Mouse (Mus musculus) G1E (cell line): ENCODE results near the gene Zfp384. TPM values are rescaled to one million over a fixed set of nuclear protein-coding genes. Genes with fewer than 3 reads are reported as not detected.

Experiments used
- ATAC-seq: 2 replicates; pipeline ENCODE4 v1.8.0; 2016; ENCODE audit warnings: mild to moderate bottlenecking; ENCODE audit not compliant: insufficient number of reproducible peaks, poor library complexity, low FRiP score, severe bottlenecking; ENCODE audit errors: extremely low read depth
- DNase-seq: peaks from one replicate; pipeline ENCODE4 v3.0.0; 2012; ENCODE audit warnings: low spot score
- H3K27me3 ChIP-seq: 2 replicates; pipeline ENCODE4 v1.6.1; 2012; ENCODE audit warnings: mild to moderate bottlenecking, low read length, inconsistent platforms; ENCODE audit not compliant: insufficient read depth
- H3K36me3 ChIP-seq: replicated peaks from 2 replicates; pipeline ENCODE3; 2012; ENCODE audit warnings: mild to moderate bottlenecking, inconsistent platforms
- H3K4me1 ChIP-seq: 2 replicates; pipeline ENCODE4 v1.6.1; 2012; ENCODE audit warnings: low read depth, low read length, inconsistent platforms, mixed read lengths; ENCODE audit not compliant: insufficient read depth
- H3K4me3 ChIP-seq: 2 replicates; pipeline ENCODE4 v1.5.1; 2012; ENCODE audit warnings: low read depth, mild to moderate bottlenecking, inconsistent platforms, low read length, moderate library complexity, mixed read lengths
- H3K9me3 ChIP-seq: replicated peaks from 2 replicates; pipeline ENCODE4 v1.6.1; 2012; ENCODE audit warnings: inconsistent platforms
- CTCF ChIP-seq: IDR thresholded peaks from 2 replicates; pipeline ENCODE4 v1.5.1; 2012; ENCODE audit warnings: low read depth, low read length, inconsistent platforms, mixed read lengths
- GATA1 ChIP-seq: IDR thresholded peaks from 2 replicates; pipeline ENCODE4 v1.6.1; 2012; ENCODE audit warnings: borderline replicate concordance, low read length, inconsistent platforms, mixed read lengths
- GATA2 ChIP-seq: IDR thresholded peaks from 2 replicates; pipeline ENCODE4 v1.6.1; 2012; ENCODE audit warnings: low read depth, low read length, inconsistent platforms, borderline replicate concordance
- POLR2AphosphoS5 ChIP-seq: IDR thresholded peaks from 2 replicates; pipeline ENCODE4 v1.6.1; 2012; ENCODE audit warnings: low read depth, low read length, inconsistent platforms; ENCODE audit not compliant: insufficient replicate concordance
- TAL1 ChIP-seq: conservative IDR thresholded peaks from 2 replicates; pipeline ENCODE4 v1.6.1; 2012; ENCODE audit warnings: low read depth, low read length, inconsistent platforms, mixed read lengths
- polyA plus RNA-seq: library from polyadenylated mRNA; stranded (reverse); fragments of >175 nt; gene quantifications from 2 replicates; pipeline ENCODE4 v1.2.3, GENCODE M21; 2012
- total RNA-seq, 2 experiments: library from RNA; stranded (forward) in 1 of 2; stranded (reverse) in 1 of 2; fragments of 200-1000 nt in 1 of 2; fragments of >200 nt in 1 of 2; fragmentation: Nextera tagmentation in 1 of 2; gene quantifications; 2 replicates each; pipeline ENCODE4 v1.2.3; 2014 to 2017

The Zfp384 gene
- total and polyA plus RNA-seq, 3 experiments, result 22.9 to 71.2 (median 51.7) TPM

GRCm38 (mm10) chr6:125082801-125083386 lies 73.9 kb downstream of the Zfp384 start:
- no peak overlapping the region for H3K4me3 ChIP-seq
- H3K36me3 ChIP-seq, result peaks cover 22% of the 10 kb centered on the region
- 0 out of 2 replicates have a peak, but pooled peaks cover 3% of the 10 kb centered on the region for H3K27me3 ChIP-seq
- DNase-seq, result no peak
- TF ChIP-seq GATA1 (no peak), TAL1 (no peak)
- H3K4me1 ChIP-seq, result peaks cover 21% of the 10 kb centered on the region
- ATAC-seq, result no peak
- no peaks in the 10 kb centered on the region for H3K9me3 ChIP-seq

- Histone ChIP-seq H3K27me3 (0 out of 2 replicates have a peak, but pooled peaks cover 3% of the 10 kb centered on the region), H3K9me3 (no peaks in the 10 kb centered on the region), H3K4me3 (no peak overlapping the region), H3K4me1 (peaks cover 36% of the 10 kb centered on the region), H3K36me3 (peaks cover 22% of the 10 kb centered on the region)
- no peak for ATAC-seq
- DNase-seq, result no peak
- TF ChIP-seq TAL1, result no peak
- no peak for TF ChIP-seq GATA2
- TF ChIP-seq CTCF, result peak; percentile 80
- no peak for TF ChIP-seq GATA1
- no peak for TF ChIP-seq POLR2AphosphoS5
These were observed 75.5 kb downstream of the Zfp384 start for GRCm38 (mm10) chr6:125084424-125084823.

Other genes with a start within 250 kb of the Zfp384 start
Only the 20 nearest of the 27 such genes appear.
- gene Usp5, start 179.7 kb upstream of the Zfp384 start, total RNA-seq (2014; fragmentation: Nextera tagmentation), result 34.6 and 45.9 TPM in 2 replicates
- 67.0 and 76.8 TPM in 2 replicates for gene Usp5, start 179.7 kb upstream of the Zfp384 start, total RNA-seq (2017)
- gene Usp5, start 179.7 kb upstream of the Zfp384 start, polyA plus RNA-seq, result 53.0 and 68.2 TPM in 2 replicates
- 109 and 112 TPM in 2 replicates for gene Cdca3, start 179.6 kb upstream of the Zfp384 start, total RNA-seq (2014; fragmentation: Nextera tagmentation)
- gene Cdca3, start 179.6 kb upstream of the Zfp384 start, total RNA-seq (2017), result 137 and 150 TPM in 2 replicates
- 50.9 and 67.2 TPM in 2 replicates for gene Cdca3, start 179.6 kb upstream of the Zfp384 start, polyA plus RNA-seq
- gene Gnb3, start 168.9 kb upstream of the Zfp384 start, total RNA-seq (2014; fragmentation: Nextera tagmentation), result 1.1 TPM in 1 of 2 replicates, not detected in the other
- gene Gnb3, start 168.9 kb upstream of the Zfp384 start, total RNA-seq (2017), result not detected in 2 replicates
- not detected in 2 replicates for gene Gnb3, start 168.9 kb upstream of the Zfp384 start, polyA plus RNA-seq
- gene P3h3, start 151.4 kb upstream of the Zfp384 start, total RNA-seq (2014; fragmentation: Nextera tagmentation), result not detected in 2 replicates
- gene P3h3, start 151.4 kb upstream of the Zfp384 start, total RNA-seq (2017), result 0.23 TPM in 1 of 2 replicates, not detected in the other
- gene P3h3, start 151.4 kb upstream of the Zfp384 start, polyA plus RNA-seq, result not detected in 2 replicates
- gene Gpr162, start 145.2 kb upstream of the Zfp384 start, total RNA-seq (2014; fragmentation: Nextera tagmentation), result not detected in 2 replicates
- gene Gpr162, start 145.2 kb upstream of the Zfp384 start, total RNA-seq (2017), result 0.22 and 0.41 TPM in 2 replicates
- gene Gpr162, start 145.2 kb upstream of the Zfp384 start, polyA plus RNA-seq, result not detected in 2 replicates
- not detected in 2 replicates for gene Cd4, start 120.9 kb upstream of the Zfp384 start, total RNA-seq (2014; fragmentation: Nextera tagmentation)
- 0.33 and 1.7 TPM in 2 replicates for gene Cd4, start 120.9 kb upstream of the Zfp384 start, total RNA-seq (2017)
- not detected in 2 replicates for gene Cd4, start 120.9 kb upstream of the Zfp384 start, polyA plus RNA-seq
- 0.68 TPM in 1 of 2 replicates, not detected in the other for gene Lag3, start 97.4 kb upstream of the Zfp384 start, total RNA-seq (2014; fragmentation: Nextera tagmentation)
- gene Lag3, start 97.4 kb upstream of the Zfp384 start, total RNA-seq (2017), result 0.12 TPM in 1 of 2 replicates, not detected in the other
- gene Lag3, start 97.4 kb upstream of the Zfp384 start, polyA plus RNA-seq, result not detected in 2 replicates
- 5.6 and 6.3 TPM in 2 replicates for gene Ptms, start 89.0 kb upstream of the Zfp384 start, total RNA-seq (2014; fragmentation: Nextera tagmentation)
- 84.9 and 86.4 TPM in 2 replicates for gene Ptms, start 89.0 kb upstream of the Zfp384 start, total RNA-seq (2017)
- gene Ptms, start 89.0 kb upstream of the Zfp384 start, polyA plus RNA-seq, result 34.1 and 43.1 TPM in 2 replicates
- 167 and 180 TPM in 2 replicates for gene Mlf2, start 77.8 kb upstream of the Zfp384 start, total RNA-seq (2014; fragmentation: Nextera tagmentation)
- gene Mlf2, start 77.8 kb upstream of the Zfp384 start, total RNA-seq (2017), result 86.5 and 99.2 TPM in 2 replicates
- gene Mlf2, start 77.8 kb upstream of the Zfp384 start, polyA plus RNA-seq, result 269 and 293 TPM in 2 replicates
- 123 and 194 TPM in 2 replicates for gene Cops7a, start 43.6 kb upstream of the Zfp384 start, total RNA-seq (2014; fragmentation: Nextera tagmentation)
- 62.2 and 65.5 TPM in 2 replicates for gene Cops7a, start 43.6 kb upstream of the Zfp384 start, total RNA-seq (2017)
- gene Cops7a, start 43.6 kb upstream of the Zfp384 start, polyA plus RNA-seq, result 59.2 and 79.0 TPM in 2 replicates
- not detected in 2 replicates for gene Pianp, start 12.5 kb upstream of the Zfp384 start, total RNA-seq (2014; fragmentation: Nextera tagmentation)
- not detected in 2 replicates for gene Pianp, start 12.5 kb upstream of the Zfp384 start, total RNA-seq (2017)
- gene Pianp, start 12.5 kb upstream of the Zfp384 start, polyA plus RNA-seq, result not detected in 2 replicates
- 36.2 and 37.5 TPM in 2 replicates for gene Ing4, start 30.6 kb downstream of the Zfp384 start, total RNA-seq (2014; fragmentation: Nextera tagmentation)
- gene Ing4, start 30.6 kb downstream of the Zfp384 start, total RNA-seq (2017), result 99.6 and 118 TPM in 2 replicates
- 14.3 and 14.6 TPM in 2 replicates for gene Ing4, start 30.6 kb downstream of the Zfp384 start, polyA plus RNA-seq
- 11.8 and 16.1 TPM in 2 replicates for gene Acrbp, start 40.5 kb downstream of the Zfp384 start, total RNA-seq (2014; fragmentation: Nextera tagmentation)
- 4.7 and 8.1 TPM in 2 replicates for gene Acrbp, start 40.5 kb downstream of the Zfp384 start, total RNA-seq (2017)
- gene Acrbp, start 40.5 kb downstream of the Zfp384 start, polyA plus RNA-seq, result 6.4 and 9.4 TPM in 2 replicates
- 0.83 and 2.3 TPM in 2 replicates for gene Lpar5, start 58.8 kb downstream of the Zfp384 start, total RNA-seq (2014; fragmentation: Nextera tagmentation)
- 2.4 and 2.6 TPM in 2 replicates for gene Lpar5, start 58.8 kb downstream of the Zfp384 start, total RNA-seq (2017)
- 0.83 and 1.4 TPM in 2 replicates for gene Lpar5, start 58.8 kb downstream of the Zfp384 start, polyA plus RNA-seq
- gene Chd4, start 86.8 kb downstream of the Zfp384 start, total RNA-seq (2014; fragmentation: Nextera tagmentation), result 235 and 241 TPM in 2 replicates
- 326 and 362 TPM in 2 replicates for gene Chd4, start 86.8 kb downstream of the Zfp384 start, total RNA-seq (2017)
- gene Chd4, start 86.8 kb downstream of the Zfp384 start, polyA plus RNA-seq, result 188 and 219 TPM in 2 replicates
- 56.9 and 61.0 TPM in 2 replicates for gene Nop2, start 122.8 kb downstream of the Zfp384 start, total RNA-seq (2014; fragmentation: Nextera tagmentation)
- gene Nop2, start 122.8 kb downstream of the Zfp384 start, total RNA-seq (2017), result 87.7 and 89.2 TPM in 2 replicates
- 53.4 and 90.0 TPM in 2 replicates for gene Nop2, start 122.8 kb downstream of the Zfp384 start, polyA plus RNA-seq
- 20.4 and 25.1 TPM in 2 replicates for gene Iffo1, start 136.1 kb downstream of the Zfp384 start, total RNA-seq (2014; fragmentation: Nextera tagmentation)
- 12.3 and 14.5 TPM in 2 replicates for gene Iffo1, start 136.1 kb downstream of the Zfp384 start, total RNA-seq (2017)
- gene Iffo1, start 136.1 kb downstream of the Zfp384 start, polyA plus RNA-seq, result 26.9 and 31.7 TPM in 2 replicates
- gene Gapdh, start 157.3 kb downstream of the Zfp384 start, total RNA-seq (2014; fragmentation: Nextera tagmentation), result 10,890 and 12,360 TPM in 2 replicates
- 2,600 and 3,109 TPM in 2 replicates for gene Gapdh, start 157.3 kb downstream of the Zfp384 start, total RNA-seq (2017)
- gene Gapdh, start 157.3 kb downstream of the Zfp384 start, polyA plus RNA-seq, result 26,904 and 30,061 TPM in 2 replicates
- gene Ncapd2, start 182.6 kb downstream of the Zfp384 start, total RNA-seq (2014; fragmentation: Nextera tagmentation), result 494 and 557 TPM in 2 replicates
- 211 and 243 TPM in 2 replicates for gene Ncapd2, start 182.6 kb downstream of the Zfp384 start, total RNA-seq (2017)
- gene Ncapd2, start 182.6 kb downstream of the Zfp384 start, polyA plus RNA-seq, result 269 and 275 TPM in 2 replicates
- 51.3 and 59.6 TPM in 2 replicates for gene Mrpl51, start 182.7 kb downstream of the Zfp384 start, total RNA-seq (2014; fragmentation: Nextera tagmentation)
- 143 and 156 TPM in 2 replicates for gene Mrpl51, start 182.7 kb downstream of the Zfp384 start, total RNA-seq (2017)
- 114 and 162 TPM in 2 replicates for gene Mrpl51, start 182.7 kb downstream of the Zfp384 start, polyA plus RNA-seq